Mouse (Mus musculus) lung, postnatal 0 days (tissue): ENCODE results near the gene Ecpas. TPM values are rescaled to one million over a fixed set of nuclear protein-coding genes. Genes with fewer than 3 reads are reported as not detected.

Source experiments
- ATAC-seq: fragments of 200-750 bp; cut with Nextera tagmentation; 2 replicates; pipeline ENCODE4 v1.8.0; 2017; ENCODE audit warnings: moderate library complexity
- DNase-seq: peaks from one replicate; pipeline ENCODE4 v3.0.0-alpha.2; 2016; ENCODE audit warnings: low spot score
- H3K27ac ChIP-seq: fragments of 300-500 bp; sonication (generic); 2 replicates; pipeline ENCODE4 v1.5.1; 2014; ENCODE audit warnings: antibody characterized with exemption, mild to moderate bottlenecking, low read length, mixed read lengths
- H3K27me3 ChIP-seq: fragments of 300-500 bp; sonication (generic); replicated peaks from 2 replicates; pipeline ENCODE4 v1.6.1; 2014; ENCODE audit warnings: low read length, mixed read lengths; ENCODE audit not compliant: insufficient read depth
- H3K36me3 ChIP-seq: fragments of 300-500 bp; sonication (generic); 2 replicates; pipeline ENCODE4 v1.6.1; 2014; ENCODE audit warnings: low read length, mixed read lengths; ENCODE audit not compliant: insufficient read depth
- H3K4me1 ChIP-seq: fragments of 300-500 bp; sonication (generic); 2 replicates; pipeline ENCODE4 v1.6.1; 2014; ENCODE audit warnings: antibody characterized with exemption, low read depth, low read length, mixed read lengths; ENCODE audit not compliant: insufficient read depth
- H3K4me2 ChIP-seq: fragments of 300-500 bp; sonication (generic); replicated peaks from 2 replicates; pipeline ENCODE4 v1.6.1; 2014; ENCODE audit warnings: low read depth, mild to moderate bottlenecking, low read length, moderate library complexity, mixed read lengths
- H3K4me3 ChIP-seq: fragments of 300-500 bp; sonication (generic); 2 replicates; pipeline ENCODE4 v1.5.1; 2014; ENCODE audit warnings: low read depth, low read length
- H3K9ac ChIP-seq: fragments of 300-500 bp; sonication (generic); replicated peaks from 2 replicates; pipeline ENCODE4 v1.6.1; 2014; ENCODE audit warnings: low read depth, mild to moderate bottlenecking
- H3K9me3 ChIP-seq: fragments of 300-500 bp; sonication (generic); 2 replicates; pipeline ENCODE4 v1.6.1; 2016; ENCODE audit warnings: low read length, mixed read lengths
- CTCF ChIP-seq: IDR thresholded peaks from 2 replicates; pipeline ENCODE4 v1.5.1; 2016; ENCODE audit warnings: antibody characterized with exemption, mild to moderate bottlenecking
- EP300 ChIP-seq: IDR thresholded peaks from 2 replicates; pipeline ENCODE4 v1.6.1; 2016; ENCODE audit warnings: antibody characterized with exemption, mild to moderate bottlenecking, control low read depth
- WGBS: fragments of 180-500 bp; shearing (Covaris S2); extraction: QIAGEN DNeasy Blood & Tissue Kit; methylation state at CpG from one replicate; pipeline ENCODE4 v1.1.7; 2014; 5-methylcytosine and 5-hydroxymethylcytosine counted together
- polyA plus RNA-seq: library from polyadenylated mRNA; unstranded; fragments of >200 nt; fragmentation: Nextera tagmentation; extraction: Ambion mirVana; gene quantifications from 2 replicates; pipeline ENCODE4 v1.2.1, GENCODE M21; 2015

Gene Ecpas
- polyA plus RNA-seq = 15.8 and 17.4 TPM in 2 replicates

- Histone ChIP-seq H3K4me2 (peak within 1 kb of the TSS; percentile 82), H3K4me1 (peaks cover 4% of the 10 kb centered on the region; the same call in 1 of the 2 replicates), H3K36me3 (no peaks in the 10 kb centered on the region), H3K27me3 (no peaks in the 10 kb centered on the region), H3K9me3 (no peaks in the 10 kb centered on the region), H3K27ac (peak within 1 kb of the TSS; percentile 97), H3K4me3 (peak within 1 kb of the TSS; percentile 92), H3K9ac (peak within 1 kb of the TSS; percentile 95)
- no peak for TF ChIP-seq CTCF
- no peak for TF ChIP-seq EP300
- 4% methylated on average over 43 of the region's 43 CpGs for WGBS
- DNase-seq (peak; percentile 83), ATAC-seq (peak; percentile 64)
Measured at GRCm38 (mm10) chr4:58912629-58913335, at the start of gene Ecpas. TSS of gene Ecpas (minus strand) at chr4:58912749.

GRCm38 (mm10) chr4:58961719-58962118, 49.2 kb upstream of the Ecpas start:
- Histone ChIP-seq H3K36me3 (no peaks in the 10 kb centered on the region), H3K27me3 (no peaks in the 10 kb centered on the region), H3K4me1 (no peaks in the 10 kb centered on the region), H3K9ac (no peak overlapping the region), H3K27ac (no peak overlapping the region), H3K4me2 (no peak overlapping the region), H3K4me3 (no peak overlapping the region), H3K9me3 (no peaks in the 10 kb centered on the region)
- WGBS = 89% methylated on average over 15 of the region's 15 CpGs
- DNase-seq (no peak), ATAC-seq (no peak)
- TF ChIP-seq EP300 (no peak), CTCF (no peak)

- no peak overlapping the region for H3K27ac ChIP-seq
- H3K4me3 ChIP-seq = no peak overlapping the region
- no peaks in the 10 kb centered on the region for H3K36me3 ChIP-seq
- no peak for ATAC-seq
- H3K4me1 ChIP-seq = no peaks in the 10 kb centered on the region
- H3K9ac ChIP-seq = no peak overlapping the region
- TF ChIP-seq CTCF (no peak), EP300 (no peak)
- H3K27me3 ChIP-seq = no peaks in the 10 kb centered on the region
- H3K9me3 ChIP-seq = no peaks in the 10 kb centered on the region
- H3K4me2 ChIP-seq = no peak overlapping the region
- WGBS = 88% methylated on average over 11 of the region's 11 CpGs
- DNase-seq = no peak
Measured at GRCm38 (mm10) chr4:58952630-58953029, 40.1 kb upstream of the Ecpas start.

- no peak for ATAC-seq
Measured at GRCm38 (mm10) chr4:58948391-58948790, 35.8 kb upstream of the Ecpas start.

GRCm38 (mm10) chr4:58944695-58945094, 32.1 kb upstream of the Ecpas start:
- 58% methylated on average over 5 of the region's 5 CpGs for WGBS

More at GRCm38 (mm10) chr4:58948391-58948790, 35.8 kb upstream of the Ecpas start:
- TF ChIP-seq EP300 = no peak
- no peak for TF ChIP-seq CTCF
- WGBS = 80% methylated on average over 4 of the region's 4 CpGs
- Histone ChIP-seq H3K27ac (no peak overlapping the region), H3K4me3 (no peak overlapping the region), H3K36me3 (no peaks in the 10 kb centered on the region), H3K9me3 (no peaks in the 10 kb centered on the region), H3K4me1 (no peaks in the 10 kb centered on the region), H3K4me2 (no peak overlapping the region), H3K27me3 (no peaks in the 10 kb centered on the region), H3K9ac (no peak overlapping the region)
- DNase-seq = no peak

GRCm38 (mm10) chr4:58944206-58944553, 31.6 kb upstream of the Ecpas start:
- Histone ChIP-seq H3K4me2 (peak overlapping the region; percentile 97), H3K9ac (no peak overlapping the region), H3K4me3 (0 out of 2 replicates have a peak overlapping the region, but pooled peaks have one; percentile 56), H3K27me3 (no peaks in the 10 kb centered on the region), H3K36me3 (no peaks in the 10 kb centered on the region), H3K4me1 (no peaks in the 10 kb centered on the region), H3K27ac (no peak overlapping the region), H3K9me3 (no peaks in the 10 kb centered on the region)
- ATAC-seq = no peak
- DNase-seq = no peak
- WGBS = 14% methylated on average over 6 of the region's 6 CpGs
- TF ChIP-seq CTCF = no peak
- no peak for TF ChIP-seq EP300

More at GRCm38 (mm10) chr4:58944695-58945094, 32.1 kb upstream of the Ecpas start:
- Histone ChIP-seq H3K9ac (no peak overlapping the region), H3K27me3 (no peaks in the 10 kb centered on the region), H3K9me3 (no peaks in the 10 kb centered on the region), H3K4me2 (no peak overlapping the region), H3K4me1 (no peaks in the 10 kb centered on the region), H3K36me3 (no peaks in the 10 kb centered on the region), H3K4me3 (no peak overlapping the region), H3K27ac (no peak overlapping the region)
- ATAC-seq = no peak
- DNase-seq = no peak
- TF ChIP-seq CTCF (no peak), EP300 (no peak)
